Mouse (Mus musculus) liver (tissue): Measurements from ENCODE around the gene Tada2b.

Experiments used
- DNase-seq: peaks from one replicate; pipeline ENCODE4 v3.0.0-alpha.2; 2020; ENCODE audit warnings: mixed read lengths

Tada2b gene

DNA sequence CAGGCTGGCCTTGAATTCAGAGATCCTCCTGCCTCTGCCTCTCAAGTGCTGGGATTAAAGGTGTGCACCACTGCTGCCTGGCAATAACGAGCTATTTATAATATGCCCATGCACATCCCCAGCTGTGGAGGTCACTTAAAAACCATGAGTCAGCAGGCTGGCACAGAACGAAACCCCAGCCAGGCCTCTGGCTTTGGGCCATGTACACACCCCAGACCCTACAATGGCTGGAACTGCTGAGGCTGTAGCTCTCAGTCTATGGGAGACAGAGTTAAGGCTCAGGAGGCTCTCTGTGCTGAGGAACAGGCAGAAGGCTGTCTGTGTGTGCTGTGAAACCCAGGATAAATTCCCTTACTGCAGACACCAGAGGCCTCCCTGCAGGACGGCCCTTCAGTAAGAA is 43.3 kb downstream of the Tada2b start:
- DNase-seq = no peak

DNA sequence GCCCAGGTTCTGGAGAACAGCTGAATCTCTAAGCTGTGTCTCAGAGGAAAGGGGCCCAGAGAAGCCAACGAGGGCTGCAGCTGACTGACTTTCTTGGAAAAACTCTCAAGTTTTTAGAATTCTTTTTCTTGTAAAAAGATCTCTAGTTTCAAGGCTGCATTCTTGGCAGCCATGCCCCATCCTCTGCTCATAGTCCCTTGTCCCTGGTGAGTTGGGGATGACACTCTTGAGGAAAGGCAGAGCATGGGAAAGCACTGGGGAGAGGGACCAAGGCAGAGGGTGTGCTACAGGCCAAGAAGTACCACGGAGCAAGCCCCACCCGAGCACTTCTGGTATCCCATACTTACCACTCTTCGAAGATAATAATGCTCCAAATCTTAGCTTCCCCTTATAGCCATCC is 47.2 kb downstream of the Tada2b start:
- no peak for DNase-seq

DNA sequence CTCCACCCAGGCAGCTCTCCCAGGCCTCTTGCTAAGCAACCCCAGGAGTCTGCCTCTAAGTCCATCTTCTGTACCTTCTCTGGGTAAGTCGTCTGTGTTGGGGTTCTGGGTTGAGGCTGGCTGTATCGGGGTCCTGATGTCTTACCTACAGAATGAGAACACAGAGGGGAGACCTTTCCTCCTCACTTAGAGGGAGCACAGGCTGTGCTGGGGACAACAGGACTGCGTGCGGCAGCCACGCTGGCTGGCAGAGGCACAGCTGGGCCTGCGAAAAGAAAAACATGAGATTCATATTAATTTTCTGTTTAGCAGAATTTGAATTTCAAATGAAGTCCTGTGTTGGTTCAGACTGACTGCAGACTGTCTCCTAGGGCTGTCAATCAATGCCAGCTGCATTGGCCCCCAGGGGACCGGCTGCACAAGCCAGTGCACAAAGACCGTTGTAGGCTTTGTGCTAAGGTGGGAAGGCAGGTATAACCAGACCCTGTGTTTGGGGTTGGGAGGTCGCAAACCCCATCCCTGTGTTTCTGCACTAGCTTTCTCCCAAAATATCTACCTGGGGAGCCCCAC is 49.6 kb downstream of the Tada2b start:
- no peak for DNase-seq

DNA sequence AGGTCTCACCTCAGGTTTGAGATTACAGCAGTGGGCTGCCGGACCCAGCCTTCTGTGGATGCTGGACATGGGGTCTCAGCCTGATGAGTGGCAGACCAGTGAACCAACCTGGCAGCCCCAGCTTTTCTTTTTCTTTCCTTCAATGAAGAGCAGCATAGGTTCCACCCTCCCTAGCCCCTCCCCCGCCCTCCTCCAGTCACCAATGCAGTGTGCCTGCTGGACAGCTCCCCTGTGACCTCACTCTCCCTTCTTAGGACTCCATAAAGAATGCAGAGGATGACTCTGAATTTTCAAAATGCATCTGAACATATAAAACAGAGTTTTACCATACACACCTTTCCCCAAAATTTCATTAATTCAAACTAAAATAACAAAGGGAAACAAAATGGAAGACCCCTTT is 52.4 kb downstream of the Tada2b start:
- no peak for DNase-seq

DNA sequence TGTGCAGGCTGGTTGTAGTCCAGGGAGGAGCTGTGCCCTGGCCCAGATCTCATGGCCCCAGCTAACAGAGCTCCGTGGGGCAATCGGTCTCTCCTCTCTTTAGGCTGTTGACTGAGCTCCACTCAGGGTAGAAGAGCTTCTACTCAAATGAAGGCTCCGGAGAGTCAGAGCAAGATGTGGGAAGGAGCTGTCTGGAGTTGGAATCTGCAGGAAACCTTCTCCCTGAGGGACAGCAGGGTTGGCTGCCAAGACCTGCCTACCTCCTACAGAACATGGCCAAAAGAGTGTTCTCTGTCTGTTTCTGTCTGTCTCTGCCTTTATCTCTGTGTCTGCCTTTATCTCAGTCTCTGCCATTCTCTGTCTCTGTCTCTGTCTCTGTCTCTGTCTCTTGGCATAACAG is 54.5 kb downstream of the Tada2b start:
- DNase-seq = no peak

DNA sequence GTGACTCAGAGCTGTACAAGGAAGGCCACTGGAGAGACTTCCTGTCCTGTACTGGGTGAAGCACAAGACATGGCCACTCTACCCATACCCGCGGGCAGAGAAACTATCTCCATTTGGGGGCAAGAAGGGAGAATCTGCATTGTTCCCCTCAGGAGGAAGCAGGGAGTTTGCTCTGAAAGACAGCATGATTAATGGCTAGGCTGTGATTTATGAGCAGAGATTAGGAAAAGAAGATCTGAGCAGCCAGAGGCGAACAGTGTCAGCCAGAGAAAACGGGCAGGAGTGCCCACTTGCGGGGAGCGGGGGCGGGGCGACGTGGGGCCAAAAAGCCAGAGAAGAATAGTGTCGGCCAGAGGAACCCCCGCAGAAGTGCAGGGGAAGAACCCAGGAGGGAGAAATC is 56.3 kb downstream of the Tada2b start:
- DNase-seq = no peak

DNA sequence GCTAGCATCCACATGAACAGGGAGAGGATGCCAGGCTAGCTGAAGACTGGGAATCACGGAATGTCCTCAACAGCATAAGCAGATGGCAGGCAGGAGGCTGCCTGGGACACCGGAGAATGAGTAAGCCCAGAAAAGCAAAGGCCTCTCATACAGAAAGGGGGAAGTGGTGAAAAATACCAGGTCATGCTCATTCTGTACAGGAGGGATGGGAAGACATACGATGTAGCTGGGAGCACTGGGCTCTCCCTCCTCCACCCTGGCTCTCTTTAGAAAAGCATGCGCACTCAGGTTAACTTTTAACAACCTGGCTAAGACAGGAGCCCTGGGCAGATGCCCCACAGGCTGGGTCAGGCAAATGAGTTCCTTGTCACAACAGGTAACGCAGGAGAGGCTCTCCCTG is 57.7 kb downstream of the Tada2b start:
- DNase-seq = no peak

DNA sequence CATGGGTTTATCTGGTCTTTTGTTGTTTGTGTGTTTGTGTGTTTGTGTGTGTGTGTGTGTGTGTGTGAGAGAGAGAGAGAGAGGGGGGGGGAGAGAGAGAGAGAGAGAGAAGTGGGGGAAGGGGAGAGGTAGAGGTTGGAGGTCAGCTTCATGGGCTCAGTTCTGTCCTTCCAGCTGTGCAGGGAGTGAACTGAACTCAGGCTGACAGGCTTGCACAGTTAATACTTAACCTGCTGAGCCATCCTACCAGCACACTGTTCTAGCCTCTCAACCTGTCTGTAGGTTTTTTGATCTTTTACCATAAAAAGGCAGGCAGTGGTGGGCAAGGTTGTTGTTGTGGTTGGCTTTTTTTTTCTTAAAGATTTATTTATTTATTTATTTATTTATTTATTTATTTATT is 59.4 kb downstream of the Tada2b start:
- DNase-seq = no peak
